Mouse (Mus musculus): Measurements from ENCODE around the gene Lrrc75b. TPM values are rescaled to one million over a fixed set of nuclear protein-coding genes. Genes with fewer than 3 reads are reported as not detected.

The Lrrc75b gene
- polyA plus RNA-seq, 1 experiment from 2014 or later: 6.6 TPM

DNA sequence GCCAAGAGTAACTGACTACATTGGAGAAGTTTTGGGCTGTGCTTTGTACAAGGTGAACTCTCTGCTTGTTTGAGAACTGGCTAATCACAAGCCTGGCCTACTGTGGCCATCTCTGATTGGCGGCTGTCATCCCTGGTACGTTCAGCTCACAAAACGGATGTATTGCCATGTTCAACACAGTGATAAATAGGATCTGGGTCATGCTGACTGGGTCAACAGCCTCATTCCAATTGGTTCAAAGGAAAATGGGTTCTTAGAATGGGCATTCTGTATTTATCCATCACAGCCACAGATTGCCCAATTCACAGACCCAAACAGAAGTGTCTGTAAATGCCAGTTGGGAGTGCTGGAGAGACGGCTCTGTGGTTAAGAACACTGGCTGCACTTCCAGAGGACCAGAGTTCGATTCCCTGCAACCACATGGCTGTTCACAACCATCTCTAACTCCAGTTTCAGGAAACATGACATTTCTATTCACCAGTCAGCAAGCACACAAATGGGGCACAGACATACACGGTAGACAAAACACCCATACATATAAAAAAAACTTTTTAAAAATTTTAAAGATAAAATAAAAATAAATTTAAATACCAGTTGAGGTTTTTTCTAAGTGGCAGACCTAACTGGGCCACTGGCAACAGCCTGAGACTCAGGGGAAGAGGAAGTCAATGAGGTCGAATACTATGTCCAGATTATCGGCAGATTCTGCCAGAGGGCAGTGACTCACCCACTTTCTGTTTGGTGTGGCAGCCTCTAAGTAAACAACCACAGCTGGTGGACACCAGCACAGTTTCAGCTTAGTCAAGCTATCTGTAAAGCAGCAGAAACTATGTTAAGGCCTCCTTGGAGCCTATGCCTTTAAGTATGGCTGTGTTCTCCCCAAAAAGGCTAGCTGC lies 55.6 kb downstream of the Lrrc75b start:
- Histone ChIP-seq H3K4me1 (replicated peaks) (no peaks in the 10 kb centered on the region), H3K27me3 (ENCODE audit: insufficient read depth, poor library complexity, severe bottlenecking) (no peaks in the 10 kb centered on the region), H3K9me3 (peaks cover 2% of the 10 kb centered on the region; the same call in 1 of the 2 replicates), H3K4me3 (no peak overlapping the region), H3K27ac (no peak overlapping the region), H3K36me3 (peaks cover 29% of the 10 kb centered on the region)
- WGBS: 89% methylated on average over 8 of the region's 8 CpGs
- no peak for DNase-seq (ENCODE audit: low spot score)

DNA sequence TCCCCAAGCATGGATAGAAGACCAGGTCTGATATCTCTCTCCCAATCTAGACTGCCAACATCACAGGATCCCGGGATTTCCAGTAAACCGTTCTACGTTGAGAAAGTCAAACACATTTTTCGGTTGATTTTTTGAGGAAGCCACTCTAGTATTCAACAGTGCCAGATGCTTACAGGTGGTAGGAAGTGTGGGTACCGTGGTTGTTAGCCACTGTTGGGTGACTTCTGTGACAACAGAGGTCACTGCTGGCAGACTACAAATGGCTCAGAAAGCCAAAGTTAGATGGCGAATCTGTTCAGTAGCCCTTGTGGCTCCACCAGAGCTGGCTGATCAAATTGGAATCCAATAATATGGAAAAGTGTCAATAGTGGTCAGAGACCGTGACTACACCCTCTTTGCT lies 56.4 kb downstream of the Lrrc75b start:
- Histone ChIP-seq H3K27me3 (ENCODE audit: insufficient read depth, poor library complexity, severe bottlenecking) (no peaks in the 10 kb centered on the region), H3K36me3 (peaks cover 21% of the 10 kb centered on the region), H3K9me3 (peaks cover 2% of the 10 kb centered on the region; the same call in 1 of the 2 replicates), H3K4me3 (no peak overlapping the region), H3K27ac (no peak overlapping the region), H3K4me1 (replicated peaks) (no peaks in the 10 kb centered on the region)
- 97% methylated on average over 7 of the region's 7 CpGs for WGBS
- no peak for DNase-seq (ENCODE audit: low spot score)

DNA sequence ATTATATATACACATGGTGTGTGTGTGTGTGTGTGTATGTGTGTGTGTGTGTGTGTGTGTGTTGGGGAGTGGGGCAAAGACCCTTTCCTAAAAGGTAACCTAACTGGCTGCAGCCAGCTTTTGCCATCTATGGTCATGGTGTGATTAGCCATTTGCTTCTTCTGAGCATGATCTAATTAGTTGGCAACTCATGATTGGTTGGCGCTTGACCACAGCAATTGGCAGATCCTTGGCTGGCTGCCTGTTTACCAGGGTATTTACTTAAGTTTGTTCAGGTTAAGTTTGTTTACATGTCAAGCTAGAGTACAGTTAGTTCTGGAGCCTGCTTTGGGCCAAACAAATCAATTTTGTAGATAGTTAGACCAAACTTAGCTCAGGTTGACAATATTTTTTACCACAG lies 58.5 kb downstream of the Lrrc75b start:
- 97% methylated on average over 1 of the region's 1 CpGs for WGBS

DNA sequence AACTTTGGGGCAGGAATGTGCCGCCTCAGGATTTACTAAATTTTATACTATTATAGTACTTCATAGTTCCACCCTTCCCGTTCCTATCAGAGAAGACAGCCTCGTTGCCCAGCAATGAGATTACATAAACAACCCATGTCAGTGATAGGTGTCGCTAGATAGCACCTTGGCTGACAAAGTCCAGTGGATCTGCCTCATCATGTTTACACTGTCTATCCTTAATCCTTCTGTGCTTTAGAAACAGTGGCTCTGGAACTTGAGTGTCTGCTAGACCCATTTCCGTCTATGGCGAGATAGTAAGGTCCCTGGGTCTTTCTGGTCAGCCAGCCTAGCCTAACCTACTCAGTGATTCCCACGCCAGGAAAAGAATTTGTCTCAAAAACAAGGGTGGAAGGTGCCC lies 59.8 kb downstream of the Lrrc75b start:
- 76% methylated on average over 7 of the region's 7 CpGs for WGBS

More for the DNA sequence above, 58.5 kb downstream of the Lrrc75b start:
- H3K9me3 ChIP-seq: peaks cover 2% of the 10 kb centered on the region; the same call in 1 of the 2 replicates
- no peak overlapping the region for H3K27ac ChIP-seq
- no peak for DNase-seq (ENCODE audit: low spot score)
- peaks cover under 1% of the 10 kb centered on the region; the same call in 1 of the 2 replicates for H3K36me3 ChIP-seq
- H3K27me3 ChIP-seq (ENCODE audit: insufficient read depth, poor library complexity, severe bottlenecking): no peaks in the 10 kb centered on the region
- no peak overlapping the region for H3K4me3 ChIP-seq
- no peaks in the 10 kb centered on the region for H3K4me1 ChIP-seq (replicated peaks)

More for the DNA sequence above, 59.8 kb downstream of the Lrrc75b start:
- Histone ChIP-seq H3K27ac (no peak overlapping the region), H3K4me3 (no peak overlapping the region), H3K4me1 (replicated peaks) (no peaks in the 10 kb centered on the region), H3K9me3 (peaks cover 2% of the 10 kb centered on the region; the same call in 1 of the 2 replicates), H3K36me3 (no peaks in the 10 kb centered on the region), H3K27me3 (ENCODE audit: insufficient read depth, poor library complexity, severe bottlenecking) (no peaks in the 10 kb centered on the region)
- no peak for DNase-seq (ENCODE audit: low spot score)

Other genes with a start within 250 kb of the Lrrc75b start
- 2.2 and 2.4 TPM in 2 replicates for gene Adora2a, start 243.5 kb downstream of the Lrrc75b start, polyA plus RNA-seq (2016; fragmentation: Nextera tagmentation; extraction: Ambion mirVana)
- gene Upb1, start 159.2 kb downstream of the Lrrc75b start, polyA plus RNA-seq (2016; fragmentation: Nextera tagmentation; extraction: Ambion mirVana): 0.19 TPM in 1 of 2 replicates, not detected in the other
- gene Snrpd3, start 42.8 kb downstream of the Lrrc75b start, polyA plus RNA-seq (2016; fragmentation: Nextera tagmentation; extraction: Ambion mirVana): 269 and 286 TPM in 2 replicates
- gene Gucd1, start 42.4 kb downstream of the Lrrc75b start, polyA plus RNA-seq (2016; fragmentation: Nextera tagmentation; extraction: Ambion mirVana): 32.5 and 32.9 TPM in 2 replicates
- gene Ggt1, start 1.3 kb upstream of the Lrrc75b start, polyA plus RNA-seq (2016; fragmentation: Nextera tagmentation; extraction: Ambion mirVana): 3.3 and 3.4 TPM in 2 replicates
- 0.30 and 0.82 TPM in 2 replicates for gene Ggt5, start 29.0 kb upstream of the Lrrc75b start, polyA plus RNA-seq (2016; fragmentation: Nextera tagmentation; extraction: Ambion mirVana)
- 2.0 and 3.0 TPM in 2 replicates for gene Susd2, start 83.7 kb upstream of the Lrrc75b start, polyA plus RNA-seq (2016; fragmentation: Nextera tagmentation; extraction: Ambion mirVana)
- 36.8 and 38.4 TPM in 2 replicates for gene Cabin1, start 204.0 kb upstream of the Lrrc75b start, polyA plus RNA-seq (2016; fragmentation: Nextera tagmentation; extraction: Ambion mirVana)
- 94.1 and 95.3 TPM in 2 replicates for gene Ddt, start 213.1 kb upstream of the Lrrc75b start, polyA plus RNA-seq (2016; fragmentation: Nextera tagmentation; extraction: Ambion mirVana)
- not detected in 2 replicates for gene Gm20441, start 220.6 kb upstream of the Lrrc75b start, polyA plus RNA-seq (2016; fragmentation: Nextera tagmentation; extraction: Ambion mirVana)
- gene Gstt3, start 221.1 kb upstream of the Lrrc75b start, polyA plus RNA-seq (2016; fragmentation: Nextera tagmentation; extraction: Ambion mirVana): 1.4 and 1.9 TPM in 2 replicates
- 3.8 and 4.1 TPM in 2 replicates for gene Gstt1, start 238.3 kb upstream of the Lrrc75b start, polyA plus RNA-seq (2016; fragmentation: Nextera tagmentation; extraction: Ambion mirVana)